Mouse (Mus musculus): ENCODE data around the gene Gm21969. TPM values are rescaled to one million over a fixed set of nuclear protein-coding genes. Genes with fewer than 3 reads are reported as not detected.

The Gm21969 gene
- polyA plus RNA-seq, 1 experiment from 2014 or later, result not detected

DNA sequence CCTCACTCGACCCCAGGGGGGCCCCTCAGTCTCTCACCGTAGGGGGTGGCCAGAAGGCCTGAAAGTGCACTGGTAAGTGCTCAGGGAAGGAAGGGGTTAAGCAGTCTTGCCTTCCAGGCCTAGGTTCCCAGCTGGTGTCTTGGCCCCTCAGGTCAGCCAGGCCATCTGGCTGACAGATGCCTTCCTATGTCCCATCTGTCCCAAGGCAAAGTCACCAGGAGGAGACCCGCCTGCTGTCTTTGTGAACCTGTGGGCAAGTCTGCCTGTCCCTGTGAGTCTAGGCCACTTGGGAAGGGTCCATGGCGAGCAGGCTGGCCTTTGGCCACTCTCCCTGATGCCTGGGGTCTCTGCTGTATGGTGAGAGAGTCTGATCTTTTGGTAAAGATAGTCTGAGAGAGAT, 12.5 kb upstream of the Gm21969 start:
- Histone ChIP-seq H3K36me3 (no peaks in the 10 kb centered on the region), H3K4me3 (no peak overlapping the region), H3K27ac (peak overlapping the region; percentile 78), H3K27me3 (ENCODE audit: insufficient read depth, poor library complexity, severe bottlenecking) (no peaks in the 10 kb centered on the region), H3K4me1 (replicated peaks) (peaks cover 84% of the 10 kb centered on the region), H3K9me3 (no peaks in the 10 kb centered on the region)
- peak; percentile 84 for DNase-seq (ENCODE audit: low spot score)
- 21% methylated on average over 4 of the region's 4 CpGs for WGBS

DNA sequence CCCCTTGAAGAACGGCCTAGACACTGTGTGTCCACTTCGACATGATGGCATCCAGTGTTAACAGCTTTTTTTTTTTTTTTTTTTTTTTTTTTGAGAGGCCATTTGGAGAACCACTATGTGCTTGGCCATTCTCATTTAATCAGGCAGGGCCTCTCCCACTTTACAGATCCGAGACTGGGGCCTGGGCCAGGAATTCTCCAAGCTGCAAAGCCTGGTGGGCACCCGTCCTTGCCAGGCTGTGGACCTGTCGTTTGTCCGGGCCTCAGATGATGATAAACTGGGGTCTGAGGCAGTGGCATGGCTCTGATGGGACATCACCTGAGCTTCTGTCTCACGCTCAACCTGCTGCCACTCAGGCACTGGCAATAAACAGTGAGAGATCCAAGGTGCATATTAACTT, 10.1 kb upstream of the Gm21969 start:
- Histone ChIP-seq H3K9me3 (no peaks in the 10 kb centered on the region), H3K36me3 (no peaks in the 10 kb centered on the region), H3K4me3 (no peak overlapping the region), H3K27me3 (ENCODE audit: insufficient read depth, poor library complexity, severe bottlenecking) (no peaks in the 10 kb centered on the region; the same call in 1 of the 2 replicates), H3K27ac (peak overlapping the region; percentile 62), H3K4me1 (replicated peaks) (peaks cover 86% of the 10 kb centered on the region)
- 79% methylated on average over 7 of the region's 7 CpGs for WGBS
- no peak for DNase-seq (ENCODE audit: low spot score)

DNA sequence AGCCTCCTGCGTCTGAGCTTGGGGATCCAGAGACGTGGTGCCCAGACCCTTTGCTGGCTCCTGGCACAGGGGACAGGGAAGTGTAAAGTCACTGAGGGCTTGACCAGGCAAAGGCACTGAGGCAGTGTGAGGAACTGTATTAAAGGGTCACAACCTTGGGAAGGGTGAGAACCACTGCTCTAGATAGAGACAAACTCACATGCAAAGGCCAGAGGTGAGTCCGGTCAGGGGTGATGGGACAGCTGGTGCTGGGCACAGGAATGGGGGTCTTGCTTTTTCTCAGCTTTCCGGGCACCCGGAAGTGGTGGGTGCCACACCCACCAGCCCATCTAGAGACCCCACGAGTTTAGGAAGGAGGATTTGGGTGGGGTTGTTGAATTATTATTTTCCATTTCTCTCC, 9.6 kb upstream of the Gm21969 start:
- H3K4me3 ChIP-seq, result no peak overlapping the region
- DNase-seq (ENCODE audit: low spot score), result no peak
- H3K27ac ChIP-seq, result peak overlapping the region; percentile 62
- H3K9me3 ChIP-seq, result no peaks in the 10 kb centered on the region
- 75% methylated on average over 6 of the region's 6 CpGs for WGBS
- peaks cover 89% of the 10 kb centered on the region for H3K4me1 ChIP-seq (replicated peaks)
- H3K27me3 ChIP-seq (ENCODE audit: insufficient read depth, poor library complexity, severe bottlenecking), result no peaks in the 10 kb centered on the region; the same call in 1 of the 2 replicates
- no peaks in the 10 kb centered on the region for H3K36me3 ChIP-seq

DNA sequence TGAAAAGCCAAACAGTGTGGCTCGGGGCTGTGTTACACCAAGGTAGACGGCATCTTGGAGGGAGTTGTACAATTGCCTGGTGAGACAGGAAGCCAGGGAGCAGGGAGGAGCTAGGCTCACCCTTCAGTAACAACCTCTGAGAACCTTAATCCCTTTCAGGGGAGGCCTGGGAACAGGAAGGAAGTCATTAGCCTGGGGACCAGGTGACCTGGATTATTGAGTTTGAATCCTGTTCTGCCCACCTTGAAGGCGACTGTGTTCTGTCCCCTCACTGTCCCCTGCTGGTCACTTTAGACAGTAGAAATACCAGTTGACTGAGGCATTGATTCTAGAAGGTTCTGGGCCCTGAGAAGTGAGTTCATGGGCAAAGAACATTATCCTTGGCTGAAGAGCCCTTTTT, 8.9 kb upstream of the Gm21969 start:
- Histone ChIP-seq H3K27ac (peak overlapping the region; percentile 62; the same call in 1 of the 2 replicates), H3K9me3 (no peaks in the 10 kb centered on the region), H3K4me1 (replicated peaks) (peaks cover 96% of the 10 kb centered on the region), H3K27me3 (ENCODE audit: insufficient read depth, poor library complexity, severe bottlenecking) (no peaks in the 10 kb centered on the region; the same call in 1 of the 2 replicates), H3K4me3 (no peak overlapping the region), H3K36me3 (no peaks in the 10 kb centered on the region)
- no peak for DNase-seq (ENCODE audit: low spot score)
- 59% methylated on average over 3 of the region's 3 CpGs for WGBS

DNA sequence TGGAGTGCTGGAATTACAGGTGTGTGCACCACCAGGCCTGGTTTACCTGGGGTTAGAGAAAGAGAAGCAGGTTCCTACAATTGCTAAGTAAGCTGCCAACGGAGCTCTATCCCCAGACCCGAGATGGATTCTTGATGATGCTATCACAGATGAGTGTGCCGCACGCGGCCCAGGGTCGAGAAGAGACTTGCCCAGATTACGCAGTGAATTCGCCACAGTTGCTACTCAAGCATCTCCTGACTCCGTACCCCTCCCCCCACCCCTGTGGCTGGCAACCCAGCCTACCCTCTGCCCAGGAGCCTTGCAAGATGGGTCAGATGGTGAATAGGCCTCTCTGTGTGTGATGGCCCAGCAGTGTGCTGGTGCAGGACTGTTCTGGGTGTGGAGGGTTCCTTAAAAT, 6.3 kb upstream of the Gm21969 start:
- WGBS, result 29% methylated on average over 9 of the region's 9 CpGs
- peaks cover 96% of the 10 kb centered on the region for H3K4me1 ChIP-seq (replicated peaks)
- DNase-seq (ENCODE audit: low spot score), result no peak
- no peaks in the 10 kb centered on the region; the same call in 1 of the 2 replicates for H3K27me3 ChIP-seq (ENCODE audit: insufficient read depth, poor library complexity, severe bottlenecking)
- H3K4me3 ChIP-seq, result 0 out of 2 replicates have a peak overlapping the region, but pooled peaks have one; percentile 5
- no peaks in the 10 kb centered on the region for H3K9me3 ChIP-seq
- peak overlapping the region; percentile 86 for H3K27ac ChIP-seq
- no peaks in the 10 kb centered on the region for H3K36me3 ChIP-seq

DNA sequence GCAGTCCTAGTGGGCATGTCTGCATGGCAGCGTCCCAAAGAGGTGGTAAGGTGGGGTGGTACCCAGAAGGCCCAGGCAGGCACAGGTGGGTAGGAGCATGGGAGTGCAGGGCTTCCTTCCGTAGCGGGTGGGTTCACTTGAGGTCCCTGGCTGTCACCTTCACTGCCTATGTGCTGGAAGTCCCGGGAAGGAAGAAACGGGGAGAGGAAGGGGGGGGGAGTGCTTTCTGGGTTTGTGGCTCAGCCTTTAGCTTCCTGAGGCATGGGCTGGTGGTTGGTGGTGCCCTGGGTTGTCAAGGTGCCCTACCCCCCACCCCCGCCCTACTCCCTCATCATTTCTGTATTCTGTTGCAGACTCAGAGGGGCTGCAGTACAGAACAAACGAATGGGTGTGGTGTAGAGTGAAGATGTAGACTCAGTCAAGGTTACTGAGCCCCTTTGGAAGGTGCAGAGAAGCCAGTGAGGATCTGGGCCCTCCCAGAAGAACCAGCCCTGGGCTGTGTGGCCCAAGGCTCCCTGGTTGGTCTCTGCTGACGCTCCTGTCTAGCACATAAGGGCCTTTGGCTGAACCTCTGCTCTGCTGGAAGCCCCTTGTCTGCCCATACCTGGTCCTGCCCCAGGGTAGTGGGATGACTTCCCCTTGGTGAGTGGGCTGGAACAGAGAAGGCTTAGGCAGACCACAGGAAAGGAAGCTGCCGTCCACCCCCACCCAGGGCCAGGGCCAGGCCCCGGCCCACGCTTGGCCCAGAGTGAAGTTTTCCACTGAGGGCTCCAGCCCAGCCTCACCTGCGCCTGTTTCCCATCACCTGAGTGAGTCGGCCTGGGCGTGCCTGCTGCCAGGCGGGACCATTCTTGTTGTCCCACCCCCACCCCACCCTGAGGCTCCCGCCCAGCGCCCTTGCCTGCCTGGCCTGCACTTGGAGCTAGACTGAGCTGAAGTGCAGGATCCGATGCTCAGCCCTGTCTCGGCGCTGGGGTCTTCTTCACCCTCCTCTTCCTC, 5.4 kb upstream of the Gm21969 start:
- H3K27me3 ChIP-seq (ENCODE audit: insufficient read depth, poor library complexity, severe bottlenecking), result no peaks in the 10 kb centered on the region; the same call in 1 of the 2 replicates
- H3K27ac ChIP-seq, result peak overlapping the region; percentile 86
- 66% methylated on average over 20 of the region's 20 CpGs for WGBS
- H3K4me3 ChIP-seq, result 0 out of 2 replicates have a peak overlapping the region, but pooled peaks have one; percentile 11
- H3K36me3 ChIP-seq, result no peaks in the 10 kb centered on the region
- no peak for DNase-seq (ENCODE audit: low spot score)
- H3K4me1 ChIP-seq (replicated peaks), result peaks cover 96% of the 10 kb centered on the region
- no peaks in the 10 kb centered on the region for H3K9me3 ChIP-seq

DNA sequence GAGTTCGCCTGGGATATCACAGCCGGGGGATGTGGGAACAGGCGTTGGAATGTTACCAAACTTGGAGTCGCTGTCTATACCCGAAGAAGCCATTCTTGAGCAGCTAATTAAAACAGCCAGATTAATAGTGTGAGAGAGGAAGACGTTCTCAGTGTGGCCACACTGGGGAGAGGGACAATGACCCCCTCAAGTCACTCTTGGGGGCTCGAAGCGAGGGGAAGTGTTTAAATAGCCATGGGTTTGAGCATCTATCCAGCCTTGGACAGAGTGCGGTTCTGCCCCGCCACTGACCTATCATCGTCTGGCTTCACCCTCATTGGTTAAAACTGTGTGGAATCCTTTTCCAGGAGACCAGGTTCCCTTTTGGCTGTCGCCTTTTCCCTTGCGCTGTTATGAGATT, 4.6 kb upstream of the Gm21969 start:
- peak overlapping the region; percentile 26 for H3K4me3 ChIP-seq
- no peaks in the 10 kb centered on the region for H3K36me3 ChIP-seq
- H3K9me3 ChIP-seq, result no peaks in the 10 kb centered on the region
- 35% methylated on average over 13 of the region's 13 CpGs for WGBS
- H3K27ac ChIP-seq, result peak overlapping the region; percentile 86
- peaks cover 97% of the 10 kb centered on the region for H3K4me1 ChIP-seq (replicated peaks)
- no peaks in the 10 kb centered on the region; the same call in 1 of the 2 replicates for H3K27me3 ChIP-seq (ENCODE audit: insufficient read depth, poor library complexity, severe bottlenecking)
- no peak for DNase-seq (ENCODE audit: low spot score)

DNA sequence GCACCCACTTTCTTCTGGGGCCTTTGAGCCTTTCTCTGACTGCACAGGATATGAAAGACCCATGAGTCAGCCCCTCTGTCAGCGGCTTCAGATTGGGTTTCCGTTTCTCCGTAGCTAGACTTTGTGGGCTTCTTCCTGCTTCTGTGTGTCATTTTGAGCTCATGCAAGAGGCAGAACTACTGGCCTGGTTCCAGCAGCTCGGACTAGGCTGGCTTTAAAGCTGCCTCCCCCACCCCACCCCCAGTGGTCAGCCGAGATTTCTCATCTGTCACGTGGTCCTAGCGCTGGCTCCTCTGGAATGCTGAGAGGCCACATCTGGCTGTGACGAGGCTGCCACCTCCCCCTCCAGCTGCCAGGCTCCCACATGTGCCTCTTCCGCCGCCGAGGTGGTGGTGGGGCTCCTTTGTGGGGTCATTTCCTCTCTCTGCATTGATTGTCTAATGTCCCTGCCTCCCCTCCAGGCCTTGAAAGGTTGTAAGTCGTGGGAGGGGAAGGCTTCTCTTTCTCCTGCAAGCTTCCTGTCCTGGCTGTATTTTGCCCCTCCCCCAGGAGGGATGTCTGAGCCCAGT, 4.0 kb upstream of the Gm21969 start:
- peak overlapping the region; percentile 26 for H3K4me3 ChIP-seq
- H3K27ac ChIP-seq, result peak overlapping the region; percentile 86

DNA sequence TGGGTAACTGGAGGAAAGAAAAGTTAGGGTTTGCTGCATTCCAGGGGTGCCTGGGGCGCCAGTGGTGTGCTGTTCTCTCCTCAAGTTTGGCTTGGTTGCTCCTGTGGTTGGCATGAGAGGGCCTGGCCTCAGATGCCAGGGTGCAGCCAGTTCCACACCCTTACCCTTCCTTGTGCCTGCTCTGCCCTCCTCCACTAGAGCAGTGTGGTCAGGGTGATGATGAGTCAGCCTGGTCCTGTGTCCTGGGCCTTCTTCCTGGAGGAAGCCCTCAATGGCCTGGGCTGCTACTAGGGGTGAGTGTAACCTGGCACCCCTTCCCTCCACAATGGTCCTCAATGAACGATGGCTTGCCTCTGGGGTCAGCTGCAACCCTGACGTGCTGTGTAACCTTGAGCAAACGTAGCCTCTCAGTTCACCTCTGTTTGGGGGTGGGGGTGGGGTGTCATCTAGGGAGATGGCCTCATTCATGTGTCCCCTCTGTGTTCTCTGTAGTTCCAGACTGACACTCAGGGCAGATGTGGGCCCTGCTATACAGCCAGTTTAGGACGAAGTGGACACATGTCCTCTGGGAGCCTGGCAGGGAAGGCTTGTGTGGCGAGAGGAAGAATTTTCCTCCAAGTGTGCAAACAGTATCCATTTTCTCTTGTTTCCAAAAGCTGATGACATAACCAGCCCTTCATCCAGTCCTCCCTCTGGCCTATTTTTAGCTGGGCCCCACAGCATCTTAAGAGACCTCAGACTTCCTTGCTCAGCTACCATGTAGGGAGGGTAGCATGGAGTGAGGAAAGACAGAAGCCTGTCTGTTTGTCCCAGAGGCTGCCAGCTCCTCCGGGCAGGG, 1.2 kb upstream of the Gm21969 start:
- WGBS, result 62% methylated on average over 7 of the region's 7 CpGs
- no peaks in the 10 kb centered on the region; the same call in 1 of the 2 replicates for H3K27me3 ChIP-seq (ENCODE audit: insufficient read depth, poor library complexity, severe bottlenecking)
- H3K36me3 ChIP-seq, result peaks cover 22% of the 10 kb centered on the region
- no peak overlapping the region for H3K4me3 ChIP-seq
- H3K27ac ChIP-seq, result peak overlapping the region; percentile 77
- no peaks in the 10 kb centered on the region for H3K9me3 ChIP-seq
- H3K4me1 ChIP-seq (replicated peaks), result peaks cover 66% of the 10 kb centered on the region
- no peak for DNase-seq (ENCODE audit: low spot score)

More for the DNA sequence above, 4.0 kb upstream of the Gm21969 start:
- Histone ChIP-seq H3K36me3 (no peaks in the 10 kb centered on the region), H3K4me1 (replicated peaks) (peaks cover 92% of the 10 kb centered on the region), H3K27me3 (ENCODE audit: insufficient read depth, poor library complexity, severe bottlenecking) (no peaks in the 10 kb centered on the region; the same call in 1 of the 2 replicates), H3K9me3 (no peaks in the 10 kb centered on the region)
- peak; percentile 87 for DNase-seq (ENCODE audit: low spot score)
- WGBS, result 1% methylated on average over 12 of the region's 12 CpGs

DNA sequence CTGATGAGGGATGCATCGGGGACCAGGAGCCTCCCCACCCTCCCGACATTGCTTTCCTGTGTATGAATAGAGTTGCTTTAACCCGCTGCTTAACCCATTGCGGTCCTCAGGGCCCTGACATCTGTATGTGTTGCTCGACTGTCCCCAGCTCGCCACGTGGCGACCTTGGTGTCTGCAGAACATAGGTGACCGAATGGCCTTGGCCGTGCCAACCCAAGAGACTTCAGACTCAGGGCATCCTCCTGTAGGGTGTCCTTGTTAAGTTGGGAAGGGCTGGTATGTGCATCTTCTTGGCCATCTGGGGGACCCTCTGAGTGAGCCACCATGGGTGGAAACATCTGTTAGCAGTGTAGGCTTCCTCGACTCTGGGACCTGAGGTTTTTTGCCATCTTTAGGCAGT, 2.2 kb downstream of the Gm21969 start:
- H3K4me3 ChIP-seq, result no peak overlapping the region
- H3K36me3 ChIP-seq, result peaks cover 45% of the 10 kb centered on the region
- 88% methylated on average over 11 of the region's 11 CpGs for WGBS
- H3K27ac ChIP-seq, result no peak overlapping the region
- H3K27me3 ChIP-seq (ENCODE audit: insufficient read depth, poor library complexity, severe bottlenecking), result no peaks in the 10 kb centered on the region
- DNase-seq (ENCODE audit: low spot score), result no peak
- H3K4me1 ChIP-seq (replicated peaks), result peaks cover 36% of the 10 kb centered on the region
- H3K9me3 ChIP-seq, result no peaks in the 10 kb centered on the region

DNA sequence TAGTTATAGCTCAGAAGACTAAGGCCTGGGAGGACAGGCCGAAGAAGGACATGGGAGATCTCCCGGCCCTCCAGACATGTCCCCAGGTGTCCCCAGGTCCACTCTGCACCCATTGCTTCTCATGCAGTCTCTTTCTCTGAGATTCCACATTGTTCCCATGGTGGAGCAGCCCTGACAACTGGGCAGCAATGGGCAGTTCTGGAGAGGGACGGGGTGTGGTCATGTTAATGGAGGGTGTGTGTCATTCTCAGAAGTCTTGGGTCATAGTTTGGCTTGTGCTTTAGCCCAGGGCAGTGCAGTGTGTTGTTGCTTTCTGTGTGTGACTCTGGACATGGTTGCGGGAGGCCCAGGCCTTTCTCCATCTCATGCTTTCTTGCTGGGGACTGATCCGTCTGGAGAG, 3.7 kb downstream of the Gm21969 start:
- peaks cover 47% of the 10 kb centered on the region for H3K36me3 ChIP-seq
- no peak overlapping the region for H3K4me3 ChIP-seq
- peaks cover 33% of the 10 kb centered on the region for H3K4me1 ChIP-seq (replicated peaks)
- WGBS, result 94% methylated on average over 5 of the region's 5 CpGs
- H3K9me3 ChIP-seq, result no peaks in the 10 kb centered on the region
- no peaks in the 10 kb centered on the region for H3K27me3 ChIP-seq (ENCODE audit: insufficient read depth, poor library complexity, severe bottlenecking)
- no peak overlapping the region for H3K27ac ChIP-seq
- DNase-seq (ENCODE audit: low spot score), result no peak

DNA sequence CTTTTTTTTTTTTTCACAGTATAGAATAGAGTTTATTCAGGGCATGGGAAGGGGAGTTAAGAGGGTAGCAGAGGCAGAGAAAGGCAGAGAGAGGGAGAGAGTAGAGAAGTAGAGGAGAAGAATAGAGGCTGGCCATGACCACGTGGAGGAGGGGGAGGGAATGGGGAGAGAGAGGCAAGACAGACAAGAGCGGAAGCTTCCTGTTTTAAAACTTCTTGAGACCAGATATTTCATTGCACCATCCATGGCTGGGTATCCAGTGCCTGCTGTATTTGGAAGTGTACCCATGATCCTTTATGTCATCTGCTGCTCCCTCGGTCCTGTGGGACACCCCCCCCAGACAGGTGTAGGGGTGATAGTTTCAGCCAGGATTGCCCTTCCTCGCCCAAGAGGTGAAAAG, 6.0 kb downstream of the Gm21969 start:
- 75% methylated on average over 4 of the region's 4 CpGs for WGBS
- H3K27ac ChIP-seq, result no peak overlapping the region
- peaks cover 9% of the 10 kb centered on the region for H3K9me3 ChIP-seq
- DNase-seq (ENCODE audit: low spot score), result no peak
- H3K4me3 ChIP-seq, result no peak overlapping the region
- H3K4me1 ChIP-seq (replicated peaks), result peaks cover 17% of the 10 kb centered on the region
- H3K27me3 ChIP-seq (ENCODE audit: insufficient read depth, poor library complexity, severe bottlenecking), result no peaks in the 10 kb centered on the region
- peaks cover 62% of the 10 kb centered on the region for H3K36me3 ChIP-seq
